Mouse (Mus musculus) cortical plate, adult 2 months (tissue): Measurements from ENCODE around the gene Timm44. TPM values are rescaled to one million over a fixed set of nuclear protein-coding genes. Genes with fewer than 3 reads are reported as not detected.

ENCODE experiments used
- H3K27ac ChIP-seq: fragments of 200-500 bp; 2 replicates; pipeline ENCODE4 v1.5.1; 2012; ENCODE audit warnings: low read length, control low read depth, inconsistent platforms; ENCODE audit not compliant: insufficient read depth
- H3K4me1 ChIP-seq: fragments of 200-500 bp; 2 replicates; pipeline ENCODE4 v1.6.1; 2011; ENCODE audit warnings: low read length; ENCODE audit not compliant: control insufficient read depth, insufficient read depth
- H3K4me3 ChIP-seq: fragments of 200-500 bp; 2 replicates; pipeline ENCODE4 v1.5.1; 2011; ENCODE audit warnings: mild to moderate bottlenecking, low read length, control low read depth; ENCODE audit not compliant: insufficient read depth
- CTCF ChIP-seq: fragments of 200-500 bp; IDR thresholded peaks from 2 replicates; pipeline ENCODE4 v1.5.1; 2011; ENCODE audit warnings: mild to moderate bottlenecking, control low read depth, low read length; ENCODE audit not compliant: insufficient read depth; ENCODE audit errors: extremely low read depth
- POLR2A ChIP-seq: fragments of 200-500 bp; IDR thresholded peaks from 2 replicates; pipeline ENCODE4 v1.6.1; 2011; ENCODE audit warnings: mild to moderate bottlenecking, low read length, control low read depth; ENCODE audit not compliant: insufficient read depth; ENCODE audit errors: extremely low read depth
- polyA plus RNA-seq: library from polyadenylated mRNA; depleted of rRNA; stranded (reverse); fragments of >200 nt; gene quantifications from 2 replicates; pipeline ENCODE4 v1.2.3, GENCODE M21; 2012

Gene Timm44
- polyA plus RNA-seq, 1 experiment, result 92.9 TPM

- TF ChIP-seq POLR2A, result peak; percentile 25; the same call in 1 of the 2 replicates
- no peak for TF ChIP-seq CTCF
- peaks cover 5% of the 10 kb centered on the region for H3K4me1 ChIP-seq
- peak overlapping the region; percentile 81 for H3K4me3 ChIP-seq
- no peak overlapping the region for H3K27ac ChIP-seq
Observed at GRCm38 (mm10) chr8:4239193-4239890, 36.4 kb downstream of the Timm44 start.

GRCm38 (mm10) chr8:4238434-4239192, 37.1 kb downstream of the Timm44 start, which contains the start of the genes Map2k7 and Gm49320:
TSS of gene Map2k7 (plus strand) at chr8:4238740.
TSS of gene Gm49320 (plus strand) at chr8:4238865.
- Histone ChIP-seq H3K27ac (peak within 1 kb of the TSS; percentile 62), H3K4me3 (peak within 1 kb of the TSS; percentile 81), H3K4me1 (peaks cover 5% of the 10 kb centered on the region)
- TF ChIP-seq POLR2A, result peak; percentile 57
- peak; percentile 24; the same call in 1 of the 2 replicates for TF ChIP-seq CTCF

GRCm38 (mm10) chr8:4237814-4238433, 37.8 kb downstream of the Timm44 start:
- Histone ChIP-seq H3K27ac (peak overlapping the region; percentile 61), H3K4me1 (peaks cover 5% of the 10 kb centered on the region)
- no peak for TF ChIP-seq CTCF

GRCm38 (mm10) chr8:4230612-4231351, 44.9 kb downstream of the Timm44 start:
- no peak overlapping the region for H3K4me3 ChIP-seq
- no peak overlapping the region for H3K27ac ChIP-seq
- TF ChIP-seq CTCF, result no peak
- TF ChIP-seq POLR2A, result no peak
- H3K4me1 ChIP-seq, result no peaks in the 10 kb centered on the region

More at GRCm38 (mm10) chr8:4237814-4238433, 37.8 kb downstream of the Timm44 start:
- peak overlapping the region; percentile 81 for H3K4me3 ChIP-seq

- Histone ChIP-seq H3K4me3 (no peak overlapping the region), H3K4me1 (no peaks in the 10 kb centered on the region), H3K27ac (no peak overlapping the region)
- no peak for TF ChIP-seq CTCF
- no peak for TF ChIP-seq POLR2A
Observed at GRCm38 (mm10) chr8:4229784-4230183, 45.9 kb downstream of the Timm44 start.

GRCm38 (mm10) chr8:4227919-4228318, 47.8 kb downstream of the Timm44 start:
- Histone ChIP-seq H3K4me1 (no peaks in the 10 kb centered on the region), H3K4me3 (no peak overlapping the region), H3K27ac (no peak overlapping the region)
- TF ChIP-seq CTCF (no peak), POLR2A (no peak)

GRCm38 (mm10) chr8:4226739-4227347, 48.9 kb downstream of the Timm44 start, which contains the start of gene Lrrc8e:
TSS of gene Lrrc8e (plus strand) at chr8:4226827.
- no peak for TF ChIP-seq POLR2A
- no peak for TF ChIP-seq CTCF
- Histone ChIP-seq H3K27ac (no peak within 1 kb of the TSS), H3K4me1 (no peaks in the 10 kb centered on the region), H3K4me3 (no peak within 1 kb of the TSS)

- no peak overlapping the region for H3K27ac ChIP-seq
- H3K4me1 ChIP-seq, result no peaks in the 10 kb centered on the region
- no peak for TF ChIP-seq POLR2A
- no peak for TF ChIP-seq CTCF
- H3K4me3 ChIP-seq, result no peak overlapping the region
Observed at GRCm38 (mm10) chr8:4226323-4226722, 49.4 kb downstream of the Timm44 start.

- no peak overlapping the region for H3K27ac ChIP-seq
- no peaks in the 10 kb centered on the region for H3K4me1 ChIP-seq
- no peak overlapping the region for H3K4me3 ChIP-seq
- TF ChIP-seq CTCF (no peak), POLR2A (no peak)
Observed at GRCm38 (mm10) chr8:4222059-4222458, 53.7 kb downstream of the Timm44 start.
